Mouse (Mus musculus) embryo, embryonic 11 days (tissue): ENCODE measurements around the gene Snx27.
A peak's percentile ranks its signal among the peaks of the same experiment; 100 is the strongest.

ENCODE experiments used
- DNase-seq: peaks from one replicate; pipeline ENCODE4 v3.0.0-alpha.2; 2015

The Snx27 gene

DNA sequence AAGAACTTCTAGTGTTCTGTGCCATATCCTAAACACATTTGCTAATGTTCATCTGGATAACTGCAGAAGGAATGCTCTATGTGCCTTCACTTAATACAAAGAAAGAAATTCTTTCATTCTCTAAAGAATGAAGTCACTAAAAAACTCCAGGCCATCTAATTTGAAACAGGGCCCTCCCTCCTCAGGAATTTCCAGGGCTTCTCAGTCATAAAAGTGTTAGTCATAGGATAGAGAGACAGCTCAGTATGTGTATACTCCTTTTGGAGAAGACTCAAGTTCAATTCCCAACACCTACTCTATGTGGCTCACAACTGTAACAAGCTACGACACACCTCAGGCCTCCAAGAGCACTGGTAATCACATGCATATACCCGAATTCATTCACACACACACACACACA lies 17.0 kb downstream of the Snx27 start:
- DNase-seq, result peak; percentile 35

- no peak for DNase-seq
Measured at GRCm38 (mm10) chr3:94565127-94565526, 17.4 kb downstream of the Snx27 start.

- DNase-seq, result no peak
Measured at GRCm38 (mm10) chr3:94564356-94565010, 18.0 kb downstream of the Snx27 start.

DNA sequence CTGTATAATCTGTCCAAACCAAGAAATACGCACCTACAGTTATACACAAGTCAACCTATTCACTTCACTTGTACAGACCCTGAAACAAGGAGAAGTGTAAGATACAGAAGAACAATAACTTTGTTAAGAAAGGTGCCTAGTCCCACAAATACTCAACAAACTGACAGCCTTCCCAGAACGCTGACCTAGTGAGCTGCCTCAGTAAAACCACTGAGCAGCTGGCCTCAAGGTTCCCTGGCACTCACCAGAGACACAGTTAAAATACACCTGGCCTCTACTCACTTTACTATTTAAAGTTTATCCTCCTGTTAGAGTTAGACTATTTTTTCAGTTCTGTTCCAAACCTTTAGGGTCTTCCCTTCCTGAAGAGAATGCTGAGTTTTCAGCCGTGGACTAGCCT lies 19.4 kb downstream of the Snx27 start:
- DNase-seq, result no peak

GRCm38 (mm10) chr3:94559931-94560429 lies 22.5 kb downstream of the Snx27 start:
- DNase-seq, result no peak

- DNase-seq, result no peak
Measured at GRCm38 (mm10) chr3:94549041-94549440, 33.5 kb downstream of the Snx27 start.

GRCm38 (mm10) chr3:94537187-94537586 lies 45.3 kb downstream of the Snx27 start:
- no peak for DNase-seq

DNA sequence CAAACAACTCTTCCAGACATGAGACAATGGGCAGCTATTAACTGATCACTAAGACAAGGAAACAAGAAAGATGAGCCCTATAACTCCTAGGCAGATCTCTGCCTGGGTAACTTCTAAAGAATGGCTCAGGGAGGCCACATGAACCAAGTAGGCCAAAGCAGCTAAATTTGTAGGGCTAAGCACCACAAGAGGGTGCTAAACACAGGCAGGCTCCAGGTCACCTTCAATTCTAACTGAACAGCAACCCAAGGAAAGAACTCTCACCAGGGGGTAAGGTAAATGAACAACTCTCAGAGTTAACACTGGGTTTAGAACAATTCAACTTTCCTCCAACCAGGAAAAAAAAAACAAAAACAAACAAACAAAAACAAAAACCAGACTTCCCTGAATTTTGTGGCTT lies 48.5 kb downstream of the Snx27 start:
- DNase-seq, result peak; percentile 21

DNA sequence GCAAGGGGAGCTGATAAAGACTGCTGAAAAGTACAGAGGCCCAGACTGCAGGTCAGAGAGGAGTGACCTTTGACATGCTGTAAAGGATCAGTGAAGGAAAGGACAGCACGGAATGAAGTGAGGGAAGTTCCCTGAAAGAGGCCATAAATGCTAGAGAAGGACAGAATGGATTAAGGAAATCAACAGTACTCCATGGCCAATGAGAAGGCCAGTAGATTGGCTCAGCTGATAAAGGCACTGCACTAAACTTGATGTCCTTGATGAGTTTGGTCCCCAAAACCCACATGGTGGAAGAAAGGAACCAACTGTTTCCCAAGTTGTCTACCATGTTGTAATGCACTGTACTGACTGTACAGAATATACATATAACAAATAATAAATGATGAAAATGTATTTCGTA lies 55.8 kb downstream of the Snx27 start:
- DNase-seq, result no peak

DNA sequence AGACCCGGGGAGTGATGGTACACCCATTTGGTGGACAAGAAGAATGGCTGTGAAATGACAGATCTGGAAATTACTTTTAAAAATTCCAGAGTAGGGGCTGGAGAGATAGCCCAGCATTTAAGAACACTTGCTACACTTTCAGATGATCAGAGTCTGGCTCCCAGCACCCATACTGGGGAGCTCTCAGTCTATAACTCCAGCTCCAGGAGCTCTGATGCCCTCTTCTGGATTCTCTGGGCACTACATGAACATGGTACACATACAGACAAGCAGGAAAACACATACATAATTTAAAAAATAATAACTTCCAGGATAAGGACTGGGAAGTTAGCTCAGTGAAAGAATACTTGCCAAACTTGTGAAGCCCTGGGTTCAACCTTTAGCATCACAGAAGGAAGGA lies 75.9 kb downstream of the Snx27 start:
- peak; percentile 15 for DNase-seq

GRCm38 (mm10) chr3:94502243-94502642 lies 80.3 kb downstream of the Snx27 start:
- DNase-seq, result peak; percentile 47

DNA sequence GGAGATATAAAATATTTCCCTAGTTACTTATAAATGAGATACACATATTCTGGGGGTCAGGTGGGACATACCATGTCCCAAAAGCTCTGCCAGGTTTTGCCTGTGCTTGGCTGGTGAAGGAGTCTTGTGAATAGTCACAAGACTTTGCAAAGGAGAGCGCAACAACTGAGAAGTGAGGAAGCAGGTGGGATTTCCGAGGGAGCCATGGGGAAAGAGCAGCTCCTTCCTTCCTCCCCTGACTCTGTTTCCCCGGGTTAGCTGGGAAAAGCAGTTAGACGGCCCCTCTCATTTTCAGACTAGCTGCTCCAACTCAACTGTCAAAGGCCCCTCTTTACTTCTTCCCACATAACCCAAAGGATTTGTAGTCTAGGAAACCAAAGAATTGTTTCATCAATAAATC lies 85.4 kb downstream of the Snx27 start:
- no peak for DNase-seq

GRCm38 (mm10) chr3:94487581-94487980 lies 94.9 kb downstream of the Snx27 start:
- DNase-seq, result no peak

- no peak for DNase-seq
Measured at GRCm38 (mm10) chr3:94485922-94486321, 96.6 kb downstream of the Snx27 start.

- DNase-seq, result peak; percentile 94
Measured at GRCm38 (mm10) chr3:94483790-94484439, 98.6 kb downstream of the Snx27 start.

DNA sequence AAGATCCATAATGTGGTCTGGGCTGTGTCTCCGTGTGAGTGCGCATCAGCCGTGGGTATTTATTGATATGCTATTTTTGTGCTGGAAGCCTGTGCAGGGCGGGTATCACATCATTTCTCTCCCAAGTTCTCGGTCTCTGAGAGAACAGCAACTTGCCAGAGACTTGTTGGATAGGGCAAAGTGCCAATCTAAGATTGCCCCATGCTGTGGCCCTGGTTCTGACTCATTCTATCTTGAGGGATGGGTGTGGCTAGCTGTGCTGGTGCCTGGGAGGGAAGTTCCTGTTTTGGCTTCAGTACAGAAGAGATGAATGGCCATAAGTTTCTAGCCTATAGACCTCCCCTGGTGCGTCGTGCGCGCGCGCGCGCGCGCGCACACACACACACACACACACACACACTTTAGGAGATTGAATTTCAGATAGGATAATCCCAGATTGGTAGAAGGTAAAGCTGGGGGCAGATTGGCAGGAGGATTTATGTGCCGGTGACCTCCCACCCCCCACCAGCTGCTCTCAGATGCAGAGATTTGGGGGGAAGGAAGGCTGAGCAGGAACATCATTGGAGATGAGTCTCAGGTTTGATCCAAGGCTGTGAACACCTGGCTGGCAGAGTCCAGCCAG lies 99.6 kb downstream of the Snx27 start:
- DNase-seq, result no peak

DNA sequence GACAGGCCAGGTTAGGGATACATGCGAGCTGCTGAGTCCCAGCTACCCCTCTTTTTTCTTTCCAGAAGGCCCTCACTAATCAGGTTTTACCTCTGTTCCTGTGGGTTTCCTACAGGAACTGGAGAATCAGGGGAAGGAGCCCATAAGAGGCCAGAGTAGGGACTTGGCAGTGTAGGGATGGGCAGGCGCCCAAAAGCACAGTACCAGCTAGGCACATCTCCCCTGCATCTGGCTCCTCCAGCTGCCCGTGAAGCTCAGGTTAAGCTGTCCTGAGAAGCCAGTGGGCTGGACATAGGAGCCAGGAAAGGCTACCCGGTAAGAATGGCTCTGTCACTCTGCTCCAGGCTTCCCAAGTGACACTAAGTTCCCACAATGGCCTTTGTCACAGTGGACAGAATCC lies 101.1 kb downstream of the Snx27 start:
- no peak for DNase-seq

GRCm38 (mm10) chr3:94480291-94480884 lies 102.1 kb downstream of the Snx27 start, which contains the start of gene Riiad1:
Riiad1 (minus strand) TSS chr3:94480341.
- DNase-seq, result peak; percentile 36

DNA sequence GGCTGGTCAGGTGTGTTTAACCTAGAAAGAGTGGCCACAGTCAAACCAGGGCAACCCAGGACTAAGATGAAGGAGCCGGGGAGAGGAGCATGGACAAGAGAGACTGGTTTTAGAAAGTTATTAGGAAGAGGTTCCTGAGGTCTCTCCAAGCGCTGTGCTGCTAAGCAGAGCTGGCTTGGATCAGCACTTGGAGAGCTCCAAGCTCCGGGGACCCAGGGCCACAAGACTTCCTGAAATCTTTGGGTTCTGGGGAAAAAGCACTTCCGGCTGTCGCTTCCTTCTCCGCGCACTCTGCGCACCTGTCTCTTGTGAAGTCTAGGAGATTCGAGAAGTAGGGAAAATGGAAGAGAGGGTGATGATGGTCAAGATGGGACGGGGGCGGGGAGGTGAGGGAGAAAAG lies 103.0 kb downstream of the Snx27 start:
- DNase-seq, result peak; percentile 65

- DNase-seq, result peak; percentile 35
Measured at GRCm38 (mm10) chr3:94478591-94479169, 103.8 kb downstream of the Snx27 start.

DNA sequence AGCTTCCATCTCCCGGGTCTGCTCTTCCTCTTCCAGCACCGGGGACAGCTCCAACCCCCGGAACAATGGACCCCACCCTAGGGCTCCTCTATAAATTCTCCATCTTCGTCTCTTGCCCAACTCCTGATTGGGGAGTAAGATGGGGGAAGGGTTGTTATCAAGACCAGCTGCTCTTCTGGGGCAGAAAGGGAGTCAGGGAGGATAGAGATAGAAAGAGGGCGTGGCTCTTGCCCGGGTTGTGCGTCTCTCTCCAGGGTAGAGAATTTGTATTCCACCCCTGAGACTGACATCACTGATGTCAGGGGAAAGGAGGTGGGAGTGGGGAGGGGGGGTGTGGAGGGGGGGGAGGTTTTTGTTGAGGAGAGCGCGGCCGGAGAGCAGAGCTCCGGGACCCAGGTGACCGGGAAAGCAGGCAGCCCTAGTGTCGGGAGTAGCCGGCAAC lies 104.5 kb downstream of the Snx27 start, which contains the start of gene Celf3:
Gene Celf3 (plus strand): TSS at position 315 of the 442 bp plus-strand sequence.
- DNase-seq, result peak; percentile 76

GRCm38 (mm10) chr3:94477444-94477843 lies 105.1 kb downstream of the Snx27 start:
- no peak for DNase-seq
